In genomic region chr7:99618860-99619259, GRCm38 (mm10) we compare ENCODE assay signal across 9 mouse cellular contexts. TPM values are rescaled to one million over a fixed set of nuclear protein-coding genes. Genes with fewer than 3 reads are reported as not detected.
A peak's percentile ranks its signal among the peaks of the same experiment; 100 is the strongest.
DNase-seq lines count a peak whose midpoint lies in the region; ATAC-seq and TF ChIP-seq lines count a peak whose summit lies in the region.
"Had no signal": no experiment of that assay in that cellular context is flagged by ENCODE, and none has a peak within 500 bp of the region (broad histone marks: within the 10 kb centered on the region; RNA-seq: fewer than 3 reads in every experiment).

No protein-coding gene starts in this region.

- H3K9me3 ChIP-seq in embryonic facial prominence, embryonic 11.5 days (replicated peaks; ENCODE audit: control insufficient read depth, low read length): no peaks in the 10 kb centered on the region
- no peaks in the 10 kb centered on the region for H3K9me3 ChIP-seq in embryonic facial prominence, embryonic 10.5 days
- H3K9me3 ChIP-seq in liver, embryonic 14.5 days (ENCODE audit: control insufficient read depth, low read length): no peaks in the 10 kb centered on the region
- H3K9me3 ChIP-seq in liver, embryonic 11.5 days (ENCODE audit: control insufficient read depth, low read length): no peaks in the 10 kb centered on the region
- no peaks in the 10 kb centered on the region for H3K9me3 ChIP-seq in midbrain, postnatal 0 days (ENCODE audit: low read length)

- TF ChIP-seq CTCF in liver, embryonic 14.5 days (IDR thresholded peaks at IDR 0.05; ENCODE audit: low read depth): peak; percentile 72
- peak; percentile 87 for TF ChIP-seq CTCF in midbrain, postnatal 0 days (IDR thresholded peaks at IDR 0.05)

- no peak overlapping the region for H3K4me3 ChIP-seq in embryonic facial prominence, embryonic 11.5 days (ENCODE audit: low read depth, low read length)
- H3K4me3 ChIP-seq in embryonic facial prominence, embryonic 10.5 days: no peak overlapping the region
- H3K4me3 ChIP-seq in liver, embryonic 14.5 days (ENCODE audit: insufficient read depth in 1 of 2, low read depth in 2 of 2, low read length in 2 of 2): no peak overlapping the region
- H3K4me3 ChIP-seq in liver, embryonic 11.5 days (ENCODE audit: low read depth, low read length): no peak overlapping the region
- H3K4me3 ChIP-seq in midbrain, postnatal 0 days (ENCODE audit: low read depth, low read length): no peak overlapping the region

- no peaks in the 10 kb centered on the region for H3K36me3 ChIP-seq in embryonic facial prominence, embryonic 11.5 days (replicated peaks; ENCODE audit: control insufficient read depth, insufficient read depth, low read depth, low read length)
- H3K36me3 ChIP-seq in embryonic facial prominence, embryonic 10.5 days (replicated peaks): no peaks in the 10 kb centered on the region
- no peaks in the 10 kb centered on the region for H3K36me3 ChIP-seq in liver, embryonic 14.5 days (replicated peaks; ENCODE audit: control insufficient read depth, insufficient read depth, low read depth)
- no peaks in the 10 kb centered on the region for H3K36me3 ChIP-seq in liver, embryonic 11.5 days (ENCODE audit: control insufficient read depth, insufficient read depth, low read length)
- H3K36me3 ChIP-seq in midbrain, postnatal 0 days (ENCODE audit: insufficient read depth, low read length): no peaks in the 10 kb centered on the region

- 11% methylated on average over 3 of the region's 3 CpGs for WGBS in embryonic facial prominence, embryonic 11.5 days
- WGBS in embryonic facial prominence, embryonic 10.5 days: 12% methylated on average over 3 of the region's 3 CpGs
- whole genome bisulfite sequencing in liver, embryonic 14.5 days (ENCODE audit: insufficient replicate concordance): 5% methylated on average over 3 of the region's 3 CpGs
- WGBS in liver, embryonic 11.5 days: 9% methylated on average over 3 of the region's 3 CpGs
- 4% methylated on average over 3 of the region's 3 CpGs for WGBS in midbrain, postnatal 0 days

- H3K27ac ChIP-seq in embryonic facial prominence, embryonic 11.5 days (replicated peaks; ENCODE audit: low read depth, low read length): no peak overlapping the region
- no peak overlapping the region for H3K27ac ChIP-seq in embryonic facial prominence, embryonic 10.5 days (replicated peaks)
- no peak overlapping the region for H3K27ac ChIP-seq in liver, embryonic 14.5 days
- no peak overlapping the region for H3K27ac ChIP-seq in liver, embryonic 11.5 days (ENCODE audit: low read depth, low read length)
- no peak overlapping the region for H3K27ac ChIP-seq in midbrain, postnatal 0 days (ENCODE audit: low read depth, low read length)

- intact Hi-C loops in heart, postnatal 36 days (cut with DNase I): loop anchor here (1.0 kb wide), 3 partner anchors 176 to 257 kb away; no protein-coding TSS in a partner anchor

- no peak overlapping the region for H3K4me2 ChIP-seq in embryonic facial prominence, embryonic 11.5 days (ENCODE audit: low read depth, low read length)
- no peak overlapping the region for H3K4me2 ChIP-seq in liver, embryonic 14.5 days (ENCODE audit: low read depth)
- no peak overlapping the region for H3K4me2 ChIP-seq in liver, embryonic 11.5 days
- no peak overlapping the region for H3K4me2 ChIP-seq in midbrain, postnatal 0 days (ENCODE audit: low read depth, low read length, poor library complexity, severe bottlenecking)

- DNase-seq in embryonic facial prominence, embryonic 11.5 days (ENCODE audit: low spot score): peak; percentile 54
- DNase-seq in embryonic facial prominence, embryonic 10.5 days (ENCODE audit: low spot score): no peak
- no peak for DNase-seq in liver, embryonic 14.5 days (ENCODE audit: low read depth in 3 of 3, low spot score in 3 of 3)
- no peak for DNase-seq in liver, embryonic 11.5 days (ENCODE audit: low spot score)
- DNase-seq in adrenal gland, postnatal 10 days: peak; percentile 62
- peak; percentile 37 to 49 for DNase-seq in heart, postnatal 36 days
- DNase-seq in midbrain, postnatal 0 days (ENCODE audit: low spot score): peak; percentile 51
- DNase-seq in yolk sac, embryonic 10.5 days (ENCODE audit: low spot score): no peak

- no peak for TF ChIP-seq EP300 in liver, embryonic 14.5 days (IDR thresholded peaks at IDR 0.05; ENCODE audit: low read depth)

- no peaks in the 10 kb centered on the region for H3K4me1 ChIP-seq in embryonic facial prominence, embryonic 11.5 days (ENCODE audit: control insufficient read depth, insufficient read depth, low read length)
- H3K4me1 ChIP-seq in embryonic facial prominence, embryonic 10.5 days: peaks cover 9% of the 10 kb centered on the region
- H3K4me1 ChIP-seq in liver, embryonic 14.5 days (replicated peaks; ENCODE audit: control insufficient read depth in 2 of 2, insufficient read depth in 2 of 2, low read length in 1 of 2): no peaks in the 10 kb centered on the region
- no peaks in the 10 kb centered on the region for H3K4me1 ChIP-seq in liver, embryonic 11.5 days (replicated peaks; ENCODE audit: control insufficient read depth, insufficient read depth, low read length)
- H3K4me1 ChIP-seq in midbrain, postnatal 0 days (ENCODE audit: insufficient read depth, low read length): no peaks in the 10 kb centered on the region

- H3K9ac ChIP-seq in embryonic facial prominence, embryonic 11.5 days (replicated peaks; ENCODE audit: low read length): no peak overlapping the region
- H3K9ac ChIP-seq in liver, embryonic 14.5 days (replicated peaks): no peak overlapping the region
- no peak overlapping the region for H3K9ac ChIP-seq in liver, embryonic 11.5 days (ENCODE audit: low read depth, low read length)
- H3K9ac ChIP-seq in midbrain, postnatal 0 days (replicated peaks; ENCODE audit: low read length, poor library complexity, severe bottlenecking): no peak overlapping the region

- H3K27me3 ChIP-seq in embryonic facial prominence, embryonic 11.5 days (ENCODE audit: control insufficient read depth, insufficient read depth, low read length): no peaks in the 10 kb centered on the region
- H3K27me3 ChIP-seq in embryonic facial prominence, embryonic 10.5 days (replicated peaks; ENCODE audit: low read depth, poor library complexity, severe bottlenecking): peaks cover 44% of the 10 kb centered on the region
- peaks cover 7% of the 10 kb centered on the region for H3K27me3 ChIP-seq in liver, embryonic 14.5 days (ENCODE audit: control insufficient read depth, insufficient read depth, low read length)
- H3K27me3 ChIP-seq in liver, embryonic 11.5 days (replicated peaks; ENCODE audit: control insufficient read depth, insufficient read depth, low read length): peaks cover 31% of the 10 kb centered on the region
- H3K27me3 ChIP-seq in midbrain, postnatal 0 days (ENCODE audit: insufficient read depth, low read length): 0 out of 2 replicates have a peak, but pooled peaks cover 2% of the 10 kb centered on the region

- ATAC-seq in embryonic facial prominence, embryonic 11.5 days (replicated peaks; ENCODE audit: insufficient number of reproducible peaks, low FRiP score, low TSS enrichment, low read depth): no peak
- ATAC-seq in liver, embryonic 14.5 days (ENCODE audit: insufficient read depth): no peak
- no peak for ATAC-seq in liver, embryonic 11.5 days (replicated peaks; ENCODE audit: low FRiP score)
- ATAC-seq in midbrain, postnatal 0 days (ENCODE audit: low FRiP score): no peak

RNA-seq across cellular contexts. Expression of gene Tpbgl, which starts 8.0 kb away (rescaled TPM):
- 0.49 and 0.74 TPM in 2 replicates for polyA plus RNA-seq in embryonic facial prominence, embryonic 11.5 days (2014; fragmentation: Nextera tagmentation; extraction: Ambion mirVana)
- 0.55 and 0.60 TPM in 2 replicates for polyA plus RNA-seq in embryonic facial prominence, embryonic 10.5 days (2016; fragmentation: Nextera tagmentation; extraction: Ambion mirVana)
- polyA plus RNA-seq in liver, embryonic 14.5 days (2012; rRNA removed): 0.12 and 0.13 TPM in 2 replicates
- polyA plus RNA-seq in liver, embryonic 14.5 days (2014; fragmentation: Nextera tagmentation; extraction: Ambion mirVana): 0.14 and 0.24 TPM in 2 replicates
- 0.53 and 0.78 TPM in 2 replicates for polyA plus RNA-seq in liver, embryonic 11.5 days (2014; fragmentation: Nextera tagmentation; extraction: Ambion mirVana)
- 10 to 100 TPM; 13.9 to 14.6 TPM for total RNA-seq in adrenal gland, postnatal 10 days (2021)
- total RNA-seq in heart, postnatal 36 days (2021): 1 to 10 TPM; 3.0 to 3.6 TPM
- total RNA-seq in midbrain, postnatal 0 days (2014; rRNA removed): 2.8 and 4.5 TPM in 2 replicates
- 1.7 and 2.3 TPM in 2 replicates for polyA plus RNA-seq in midbrain, postnatal 0 days (2015; fragmentation: Nextera tagmentation; extraction: Ambion mirVana)
- total RNA-seq: hematopoietic stem cell, adult 5-6 weeks had no signal

Comparison
In these comparisons a context has a peak if more than half of its experiments do, and no peak if none do; other contexts are left out.
1. DNase-seq: peak in embryonic facial prominence, embryonic 11.5 days (single experiment), adrenal gland, postnatal 10 days (single experiment), heart, postnatal 36 days (2 of 2) and midbrain, postnatal 0 days (single experiment); none in embryonic facial prominence, embryonic 10.5 days (single experiment), liver, embryonic 14.5 days (0 of 3), liver, embryonic 11.5 days (single experiment) and yolk sac, embryonic 10.5 days (single experiment).